Mouse (Mus musculus) G1E (cell line): Measurements from ENCODE around the gene 5730522E02Rik.

Source experiments
- CTCF ChIP-seq: IDR thresholded peaks from 2 replicates; pipeline ENCODE4 v1.5.1; 2012; ENCODE audit warnings: low read depth, low read length, inconsistent platforms, mixed read lengths
- GATA1 ChIP-seq: IDR thresholded peaks from 2 replicates; pipeline ENCODE4 v1.6.1; 2012; ENCODE audit warnings: borderline replicate concordance, low read length, inconsistent platforms, mixed read lengths

DNA sequence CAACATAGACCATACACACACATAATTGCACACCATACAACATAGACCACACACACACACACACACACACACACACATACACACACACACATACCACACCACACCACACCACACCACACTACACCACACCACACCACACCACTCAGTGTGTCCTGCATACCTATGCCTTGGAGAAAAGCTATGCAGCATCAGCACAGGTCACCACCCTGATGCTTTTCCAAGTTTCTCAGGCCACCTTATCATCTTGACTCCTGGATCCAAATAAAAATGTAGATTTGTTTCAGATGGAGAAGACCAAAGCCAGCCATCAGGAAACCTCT, 8.8 kb downstream of the 5730522E02Rik start:
- TF ChIP-seq CTCF (no peak), GATA1 (no peak)
